Mouse (Mus musculus) Patski (cell line): ENCODE measurements around the gene Upk1a. TPM values are rescaled to one million over a fixed set of nuclear protein-coding genes. Genes with fewer than 3 reads are reported as not detected.
A peak's percentile ranks its signal among the peaks of the same experiment; 100 is the strongest.

Source experiments
- ATAC-seq: fragments of 100-300 bp; one replicate; pipeline ENCODE4 v1.8.0; 2021
- CTCF ChIA-PET: fragments of 350-600 bp; sonication (Branson Sonifier 250); formaldehyde crosslinking; loops from one replicate; lab custom pipeline; 2022; ENCODE audit warnings: inconsistent platforms; lab: Charles Lee
- POLR2A ChIA-PET: fragments of 350-600 bp; sonication (Branson Sonifier 250); formaldehyde crosslinking; loops from one replicate; lab custom pipeline; 2022; ENCODE audit warnings: antibody characterized with exemption, inconsistent platforms; lab: Charles Lee
- DNase-seq: peaks from one replicate; pipeline ENCODE4 v3.0.0-alpha.2; 2011; ENCODE audit warnings: low read depth, low spot score
- H3K27me3 ChIP-seq: fragments of 371-371 bp; one replicate; pipeline ENCODE4 v1.5.1; 2021
- CTCF ChIP-seq: fragments of 100-300 bp; IDR thresholded peaks from one replicate; pipeline ENCODE4 v1.5.1; 2021
- in situ Hi-C: fragments of 300-500 bp; cut with MboI; formaldehyde crosslinking; loops from 3 replicates; pipeline ENCODE4 v1.11.1; 2018; ENCODE audit warnings: low pct_unique_long_range_greater_than_20kb, mixed read lengths
- polyA plus RNA-seq: library from polyadenylated mRNA; unstranded; gene quantifications from one replicate; pipeline ENCODE4 v1.2.3, GENCODE M21; 2021

Upk1a gene
- polyA plus RNA-seq, 1 experiment from 2014 or later, result 0.47 TPM

DNA sequence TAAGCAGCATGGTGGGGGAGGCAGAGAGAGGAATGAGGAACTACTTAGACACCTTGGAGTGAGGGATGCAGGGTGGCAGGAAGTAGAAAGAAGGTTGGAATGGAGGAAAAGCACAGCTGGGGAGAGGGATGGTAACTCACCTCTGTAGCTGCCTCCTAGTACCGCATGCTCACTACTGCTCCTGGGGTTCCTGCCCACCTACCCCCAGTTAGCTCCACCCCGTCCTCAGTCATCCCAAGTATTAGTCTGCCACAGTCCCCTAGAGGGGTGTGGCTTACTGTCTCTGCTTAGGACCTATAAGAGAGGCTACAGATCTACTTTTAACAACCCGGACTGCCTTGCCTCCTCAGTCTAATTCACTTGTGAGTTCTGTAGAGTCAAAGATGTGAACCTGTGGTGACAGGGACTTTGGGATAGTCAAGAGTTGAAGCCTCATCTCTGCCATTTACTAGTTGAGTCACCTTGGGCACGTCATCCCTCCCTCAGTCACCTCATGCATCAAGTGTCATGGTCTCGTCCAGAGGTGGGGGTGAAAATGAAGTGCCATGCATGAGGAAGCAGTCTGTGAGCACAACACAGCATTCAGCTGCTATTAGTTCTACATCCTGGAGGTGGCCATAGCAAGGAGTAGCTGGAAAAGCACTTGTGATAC, 19.7 kb downstream of the Upk1a start:
- in situ Hi-C loops, result no loop called here
- CTCF ChIA-PET, result interaction anchor here (2.3 to 6.9 kb wide), 2 partner anchors 12 to 21 kb away, joined by 14 to 65 read pairs; no protein-coding TSS in a partner anchor

DNA sequence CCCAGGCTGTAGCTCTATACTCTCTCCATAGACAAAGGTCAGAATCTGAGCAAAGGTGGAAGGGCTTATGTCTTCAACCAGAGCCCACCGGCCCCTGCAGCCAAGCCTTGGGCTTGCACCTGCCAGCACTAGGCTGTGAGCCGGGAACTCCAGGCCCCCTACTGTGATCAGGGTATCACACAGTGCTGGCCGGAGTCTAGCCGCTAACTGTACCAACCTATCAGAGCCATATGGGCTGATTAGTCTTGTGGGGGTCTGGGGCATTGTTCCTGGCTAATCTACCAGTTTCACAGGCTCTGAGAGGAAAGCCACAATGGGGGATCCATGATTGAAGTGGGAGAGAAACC, 21.1 kb downstream of the Upk1a start:
- no peak for ATAC-seq
- CTCF ChIA-PET, result interaction anchor here (2.3 to 6.9 kb wide), 3 partner anchors 13 to 23 kb away, joined by 14 to 65 read pairs (median 31); no protein-coding TSS in a partner anchor
- no peaks in the 10 kb centered on the region for H3K27me3 ChIP-seq
- POLR2A ChIA-PET, result interaction anchor here (1.1 to 1.5 kb wide), 2 partner anchors 15 to 24 kb away, joined by 3 to 10 read pairs; no protein-coding TSS in a partner anchor
- no peak for DNase-seq
- in situ Hi-C loops, result no loop called here
- TF ChIP-seq CTCF, result no peak

More for the DNA sequence above, 19.7 kb downstream of the Upk1a start:
- ATAC-seq (no peak), DNase-seq (no peak)
- H3K27me3 ChIP-seq, result no peaks in the 10 kb centered on the region
- no peak for TF ChIP-seq CTCF
- POLR2A ChIA-PET, result interaction anchor here (1.5 kb wide), 1 partner anchor 23 kb away, joined by 10 read pairs; no protein-coding TSS in a partner anchor

DNA sequence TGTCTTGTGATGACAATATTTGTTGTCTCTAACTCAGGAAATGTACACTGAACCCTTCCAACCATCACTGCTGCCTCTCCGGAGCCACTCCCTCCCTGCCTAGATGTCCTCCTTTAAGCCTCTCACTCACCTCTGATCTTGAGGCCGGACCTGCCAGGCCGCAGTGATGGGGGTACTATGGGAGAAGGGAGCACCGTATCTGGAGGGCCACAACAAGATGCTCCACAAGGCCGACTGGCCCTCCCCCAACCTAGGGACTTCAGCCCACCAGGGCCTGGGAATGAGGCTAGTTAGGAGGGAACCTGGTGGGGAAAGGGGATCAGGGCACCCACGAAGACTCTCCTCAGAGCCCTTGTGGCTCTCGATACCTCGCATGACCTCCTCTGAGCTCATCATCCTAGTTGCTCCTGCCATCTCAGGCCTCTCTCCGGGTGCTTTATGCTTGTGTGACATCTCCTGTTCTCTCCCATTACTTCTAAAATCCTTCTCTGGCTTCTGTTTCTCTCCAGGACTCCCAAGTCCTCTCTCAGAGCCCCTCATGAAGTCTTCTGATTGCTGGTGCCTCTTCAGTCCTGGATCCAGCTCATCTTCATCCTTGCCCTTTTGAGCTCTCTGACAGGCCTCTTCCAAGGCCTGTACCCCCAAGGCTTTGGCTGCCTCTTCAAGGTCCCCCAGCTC, 21.6 kb downstream of the Upk1a start:
- TF ChIP-seq CTCF, result no peak
- ChIA-PET CTCF (interaction anchor here (3.1 to 6.9 kb wide), 2 partner anchors 14 to 24 kb away, joined by 31 to 65 read pairs; no protein-coding TSS in a partner anchor), POLR2A (interaction anchor here (0.6 to 2.9 kb wide), 4 partner anchors 10 to 25 kb away, joined by 3 to 10 read pairs (median 7); no protein-coding TSS in a partner anchor)
- no peak for ATAC-seq
- no peak for DNase-seq
- in situ Hi-C loops, result no loop called here
- no peaks in the 10 kb centered on the region for H3K27me3 ChIP-seq

DNA sequence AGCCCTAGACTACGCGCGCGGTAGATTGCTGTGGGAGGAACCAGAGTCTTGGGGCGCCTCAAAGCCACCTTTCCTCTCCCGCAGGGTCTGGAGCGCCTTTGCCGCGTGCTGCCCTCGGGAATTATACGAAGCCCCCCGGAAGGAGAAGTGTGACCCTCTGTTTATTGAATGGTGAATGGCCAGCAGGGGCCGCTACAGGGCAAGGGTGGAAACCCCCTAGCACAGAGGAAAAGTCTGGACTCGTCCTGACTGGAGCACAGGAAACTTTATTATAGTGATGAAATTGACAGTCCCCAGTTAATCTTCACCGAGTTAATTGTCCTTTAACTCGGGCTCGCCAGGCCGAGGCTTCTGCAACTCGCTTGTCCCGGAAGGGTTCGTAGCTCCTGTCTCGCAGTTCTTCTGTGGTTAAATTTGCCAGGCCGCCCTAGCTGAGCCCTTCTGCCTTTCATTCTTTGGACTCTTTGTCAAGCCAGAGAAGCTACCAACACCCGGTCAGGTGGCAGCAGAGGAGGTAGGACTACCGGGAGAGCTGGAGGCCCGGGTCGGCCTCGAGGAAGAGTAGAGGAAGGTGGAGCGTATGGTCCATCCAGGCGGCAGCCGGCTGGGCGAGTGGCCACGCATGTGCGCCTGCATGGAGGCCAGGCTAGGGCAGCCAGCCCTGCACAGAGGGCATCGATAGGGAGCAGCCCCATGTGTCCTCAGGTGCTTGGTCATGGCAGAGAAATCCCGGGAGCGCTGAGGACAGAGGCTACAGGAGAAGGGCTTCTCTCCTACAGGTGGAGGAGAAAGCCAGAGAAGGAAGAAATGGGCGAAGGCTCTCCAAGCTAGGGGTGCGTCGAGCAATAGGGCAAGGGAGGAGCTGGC, 23.0 kb downstream of the Upk1a start:
- CTCF ChIA-PET, result interaction anchor here (1.0 to 6.9 kb wide), 7 partner anchors 9 to 34 kb away, joined by 3 to 65 read pairs (median 5); partner anchors contain the start of genes Gm49396, Psenen, U2af1l4 and Zbtb32
- in situ Hi-C loops, result no loop called here
- peak; percentile 69 for ATAC-seq
- peak; percentile 61 for DNase-seq
- no peaks in the 10 kb centered on the region for H3K27me3 ChIP-seq
- no peak for TF ChIP-seq CTCF
- POLR2A ChIA-PET, result interaction anchor here (0.6 to 2.9 kb wide), 3 partner anchors 25 to 62 kb away, joined by 3 to 10 read pairs (median 5); partner anchors contain the start of gene Cox6b1

DNA sequence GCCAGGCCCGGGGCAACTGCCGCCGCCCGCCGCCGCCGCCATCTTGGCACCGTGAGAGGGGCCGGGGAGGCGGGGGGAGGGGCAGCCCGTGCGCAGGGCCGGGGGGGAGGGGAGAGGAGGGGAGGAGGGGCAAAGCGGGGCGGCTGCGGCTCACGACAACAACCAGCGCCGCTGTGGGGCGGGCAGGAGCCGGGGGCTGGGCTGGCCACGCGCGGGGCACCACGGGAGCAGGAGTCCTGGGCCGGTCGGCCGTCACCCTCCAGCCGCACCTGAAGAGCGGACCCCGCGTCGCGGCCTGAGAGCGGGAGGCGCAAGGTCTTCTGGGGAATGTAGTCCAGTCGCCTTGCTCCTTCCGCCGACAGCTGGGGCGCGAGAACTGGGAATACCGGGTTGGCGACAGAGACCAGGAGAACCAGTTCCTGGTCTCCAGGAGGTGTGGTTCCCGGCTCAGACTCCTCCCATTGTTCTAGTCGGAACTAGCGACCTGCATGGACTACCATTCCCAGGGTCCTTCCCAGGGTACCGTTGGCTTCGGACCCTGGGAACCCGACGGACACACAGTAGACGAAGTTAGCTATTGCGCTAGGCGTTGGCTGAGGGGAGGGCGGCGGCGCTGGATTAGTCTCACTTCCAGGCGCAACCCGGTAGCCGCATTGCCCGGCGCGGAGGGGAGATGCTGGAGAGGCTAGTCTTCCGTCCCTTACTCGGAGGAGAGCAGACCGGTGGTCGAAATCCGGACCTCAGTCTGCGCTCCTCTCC, 23.8 kb downstream of the Upk1a start, which contains the start of gene Kmt2b:
Kmt2b (minus strand) TSS at position 51 of the 759 bp plus-strand sequence.
- POLR2A ChIA-PET, result interaction anchor here (0.8 to 2.9 kb wide), 5 partner anchors 13 to 37 kb away, joined by 3 to 10 read pairs (median 5); partner anchors contain the start of gene Cox6b1
- in situ Hi-C loops, result no loop called here
- no peak for TF ChIP-seq CTCF
- no peaks in the 10 kb centered on the region for H3K27me3 ChIP-seq
- DNase-seq (peak; percentile 94), ATAC-seq (peak; percentile 92)
- CTCF ChIA-PET, result interaction anchor here (1.0 to 6.9 kb wide), 6 partner anchors 10 to 35 kb away, joined by 3 to 65 read pairs (median 7); partner anchors contain the start of genes Gm49396, Psenen, U2af1l4 and Zbtb32

DNA sequence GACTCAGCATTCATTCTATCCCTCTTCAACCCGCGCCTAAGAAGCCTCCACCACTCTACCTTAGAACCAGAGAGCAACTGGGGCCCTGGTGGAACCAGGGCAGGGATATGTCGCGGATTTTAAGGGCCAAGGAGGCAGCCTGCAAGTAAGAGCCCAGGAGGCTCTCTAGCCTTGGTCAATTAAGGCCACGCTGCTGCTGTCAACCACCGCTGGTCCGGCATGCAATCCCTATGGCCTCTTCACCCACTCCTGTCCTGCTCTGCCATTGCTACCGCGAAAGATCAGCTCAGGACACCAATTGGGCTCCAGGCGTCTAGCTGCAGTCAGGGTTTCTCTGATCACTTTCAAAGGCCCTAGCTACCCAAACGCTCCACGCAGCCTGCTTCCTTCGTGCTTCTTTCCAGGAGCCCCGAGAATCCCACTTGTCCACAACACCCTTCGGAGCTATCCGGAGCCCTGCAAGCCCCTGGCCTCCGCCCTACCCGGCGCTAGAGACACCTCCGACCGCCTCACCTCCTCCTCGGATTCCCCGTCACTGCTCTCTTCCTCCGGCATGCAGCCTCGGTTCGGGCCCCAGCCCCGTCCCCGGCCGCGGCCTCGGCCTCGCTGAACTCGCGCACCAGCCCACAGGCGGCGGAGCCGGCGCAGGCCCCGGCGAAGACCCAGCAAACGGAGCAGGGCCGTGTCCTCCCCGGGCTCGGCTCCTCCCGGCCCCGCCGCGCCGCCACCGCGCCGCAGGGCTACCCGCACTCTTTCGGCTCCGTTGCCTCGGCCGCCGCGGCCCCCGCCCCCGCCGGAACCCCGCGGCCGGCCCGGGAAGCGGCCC, 24.6 kb downstream of the Upk1a start:
- TF ChIP-seq CTCF, result no peak
- in situ Hi-C loops, result no loop called here
- POLR2A ChIA-PET, result interaction anchor here (0.8 to 2.9 kb wide), 4 partner anchors 13 to 31 kb away, joined by 3 to 10 read pairs (median 5); no protein-coding TSS in a partner anchor
- H3K27me3 ChIP-seq, result no peaks in the 10 kb centered on the region
- ATAC-seq (no peak), DNase-seq (no peak)
- CTCF ChIA-PET, result interaction anchor here (1.0 to 6.9 kb wide), 3 partner anchors 17 to 36 kb away, joined by 3 to 65 read pairs (median 31); no protein-coding TSS in a partner anchor

DNA sequence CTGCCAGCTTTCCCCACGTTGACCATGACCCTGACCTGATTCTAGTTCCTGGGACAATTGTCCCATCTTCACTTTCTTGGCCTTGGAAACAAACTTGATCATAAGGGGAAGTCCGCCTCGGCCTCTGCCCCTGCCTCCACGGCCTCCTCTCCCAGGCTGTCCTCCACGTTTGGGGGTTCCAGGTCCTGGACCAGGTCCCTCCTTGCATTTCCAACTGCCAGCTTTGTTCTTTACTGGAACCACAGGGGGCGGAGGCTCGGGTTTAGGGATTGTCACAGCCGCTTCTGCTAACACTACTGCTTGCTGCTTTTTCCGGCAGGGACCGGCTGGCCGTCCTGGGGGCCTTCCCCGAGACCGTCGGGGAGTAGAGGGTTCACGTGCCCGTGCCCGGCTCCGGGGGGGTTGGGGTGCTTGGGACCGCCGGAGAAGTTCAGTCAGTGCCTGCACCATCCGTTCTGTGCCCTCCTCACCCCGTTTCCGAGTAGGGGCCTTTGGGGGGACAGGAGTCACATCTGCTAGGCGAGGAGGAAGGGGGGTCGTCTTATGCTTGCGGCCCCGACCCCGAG, 26.1 kb downstream of the Upk1a start:
- ChIA-PET POLR2A (interaction anchor here (2.4 kb wide), 1 partner anchor 13 kb away, joined by 12 read pairs; no protein-coding TSS in a partner anchor), CTCF (no interaction called here)
- no peaks in the 10 kb centered on the region for H3K27me3 ChIP-seq
- in situ Hi-C loops, result no loop called here
- DNase-seq, result no peak
- TF ChIP-seq CTCF, result no peak
- ATAC-seq, result no peak

DNA sequence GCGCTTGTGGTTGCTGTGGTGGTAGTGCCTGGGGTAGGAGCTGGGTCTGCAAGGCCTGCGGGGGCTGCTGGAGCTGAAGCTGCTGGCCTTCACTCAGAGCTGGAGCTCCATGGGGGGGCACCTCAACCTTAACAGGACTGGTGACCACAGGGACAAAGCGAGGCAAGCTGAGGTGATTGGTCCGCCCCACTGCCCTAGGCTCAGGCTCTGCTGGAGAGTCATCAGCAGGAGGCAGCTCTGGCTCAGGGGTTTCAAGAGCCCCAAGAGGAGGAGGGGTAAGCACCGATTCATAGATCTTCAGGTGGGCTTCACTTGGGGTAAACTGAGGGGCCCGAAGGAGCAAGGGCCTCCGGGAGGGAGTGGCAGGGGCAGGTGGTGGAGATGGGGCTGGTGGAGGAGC, 27.5 kb downstream of the Upk1a start:
- in situ Hi-C loops, result no loop called here
- CTCF ChIA-PET, result interaction anchor here (1.4 kb wide), 2 partner anchors 12 to 14 kb away, joined by 4 to 5 read pairs; no protein-coding TSS in a partner anchor
- TF ChIP-seq CTCF, result no peak
- POLR2A ChIA-PET, result interaction anchor here (1.2 to 2.4 kb wide), 2 partner anchors 12 to 32 kb away, joined by 3 to 12 read pairs; no protein-coding TSS in a partner anchor
- no peaks in the 10 kb centered on the region for H3K27me3 ChIP-seq
- DNase-seq (no peak), ATAC-seq (no peak)
